Mouse (Mus musculus) myocyte (in vitro differentiated cells): ENCODE measurements at regions not wholly inside any gene's neighbourhood (a gene's known extent, or its start where the extent isn't known, plus 50 kb on each side); places are given as distances from the start of the nearest gene placed in this dataset.

Experiments
- H3K27me3 ChIP-seq: one replicate; pipeline ENCODE4 v1.6.1; 2011; ENCODE audit not compliant: control insufficient read depth, insufficient read depth, insufficient read length
- H3K36me3 ChIP-seq: one replicate; pipeline ENCODE4 v1.6.1; 2011; ENCODE audit not compliant: control insufficient read depth, insufficient read depth
- H3K4me2 ChIP-seq: one replicate; pipeline ENCODE4 v1.6.1; 2011; ENCODE audit warnings: low read depth, control low read depth
- H3K4me3 ChIP-seq: one replicate; pipeline ENCODE4 v1.5.1; 2011; ENCODE audit warnings: mild to moderate bottlenecking, control low read depth, moderate library complexity
- H3K79me2 ChIP-seq: one replicate; pipeline ENCODE4 v1.6.1; 2011; ENCODE audit not compliant: control insufficient read depth, insufficient read depth
- H3ac ChIP-seq: one replicate; pipeline ENCODE4 v1.6.1; 2011; ENCODE audit not compliant: control insufficient read depth, insufficient read length
- CEBPB ChIP-seq: IDR thresholded peaks from 2 replicates; pipeline ENCODE4 v1.6.1; 2011; ENCODE audit warnings: mild to moderate bottlenecking, moderate library complexity; ENCODE audit not compliant: poor library complexity, insufficient read depth, severe bottlenecking
- E2F4 ChIP-seq: IDR thresholded peaks from one replicate; pipeline ENCODE4 v1.6.1; 2011; ENCODE audit warnings: mild to moderate bottlenecking, control low read depth, moderate library complexity; ENCODE audit not compliant: insufficient read depth
- MAX ChIP-seq: IDR thresholded peaks from one replicate; pipeline ENCODE4 v1.6.1; 2011; ENCODE audit warnings: low read depth, mild to moderate bottlenecking, control low read depth
- MYOD1 ChIP-seq, 3 experiments: IDR thresholded peaks; one replicate each; pipeline ENCODE4 v1.6.1; 2011; ENCODE audit warnings: control low read depth in 2 of 3, low read depth in 2 of 3, mild to moderate bottlenecking in 2 of 3, moderate library complexity in 1 of 3; ENCODE audit not compliant: insufficient read length in 2 of 3, control insufficient read depth in 1 of 3
- MYOG ChIP-seq, 3 experiments: IDR thresholded peaks; one replicate each; pipeline ENCODE4 v1.6.1; 2011; ENCODE audit warnings: control low read depth in 2 of 3, low read depth in 2 of 3, mild to moderate bottlenecking in 2 of 3; ENCODE audit not compliant: insufficient read length in 2 of 3, control insufficient read depth in 1 of 3, insufficient read depth in 1 of 3
- POLR2A ChIP-seq: IDR thresholded peaks from one replicate; pipeline ENCODE4 v1.6.1; 2011; ENCODE audit warnings: low read depth, mild to moderate bottlenecking, control low read depth, moderate library complexity; ENCODE audit not compliant: insufficient read length
- POLR2AphosphoS2 ChIP-seq: IDR thresholded peaks from one replicate; pipeline ENCODE4 v1.6.1; 2011; ENCODE audit warnings: low read depth, control low read depth; ENCODE audit not compliant: insufficient read length
- REST ChIP-seq: IDR thresholded peaks from one replicate; pipeline ENCODE4 v1.6.1; 2011; ENCODE audit warnings: mild to moderate bottlenecking, control low read depth, moderate library complexity; ENCODE audit not compliant: insufficient read depth, insufficient read length
- SRF ChIP-seq: IDR thresholded peaks from one replicate; pipeline ENCODE4 v1.6.1; 2011; ENCODE audit warnings: low read depth; ENCODE audit not compliant: control insufficient read depth, insufficient read length
- TCF12 ChIP-seq: IDR thresholded peaks from one replicate; pipeline ENCODE4 v1.6.1; 2011; ENCODE audit warnings: mild to moderate bottlenecking, control low read depth; ENCODE audit not compliant: poor library complexity, insufficient read depth, severe bottlenecking
- TCF3 ChIP-seq: IDR thresholded peaks from one replicate; pipeline ENCODE4 v1.6.1; 2011; ENCODE audit warnings: low read depth, control low read depth; ENCODE audit not compliant: insufficient read length
- USF1 ChIP-seq: IDR thresholded peaks from one replicate; pipeline ENCODE4 v1.6.1; 2011; ENCODE audit warnings: low read depth, mild to moderate bottlenecking, control low read depth, moderate library complexity

DNA sequence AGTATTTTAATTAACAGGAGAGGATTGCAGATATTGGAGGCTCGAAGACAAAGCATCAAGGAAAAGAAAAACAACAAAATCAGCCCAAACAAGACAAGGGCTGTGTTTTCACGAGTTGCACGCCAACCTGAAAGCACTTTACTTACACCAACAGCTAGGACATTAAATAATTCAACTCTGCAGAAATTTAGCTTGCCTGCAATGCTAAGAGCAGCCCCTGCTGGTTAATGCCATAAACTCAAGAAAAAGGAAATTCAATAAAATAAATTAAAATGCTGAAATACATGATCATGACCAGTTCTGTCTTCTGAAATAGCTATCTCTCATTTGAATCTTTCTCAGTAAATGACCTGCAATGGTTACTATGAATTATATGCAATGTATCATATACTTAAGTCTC is 271.7 kb upstream of the Robo2 start:
- Histone ChIP-seq H3K4me2 (no peak overlapping the region), H3K79me2 (no peaks in the 10 kb centered on the region), H3K27me3 (no peaks in the 10 kb centered on the region), H3ac (no peak overlapping the region), H3K36me3 (no peaks in the 10 kb centered on the region), H3K4me3 (no peak overlapping the region)
- TF ChIP-seq REST (no peak), TCF3 (no peak), MYOG (IDR thresholded peaks at IDR 0.05; ENCODE audit: control insufficient read depth in 1 of 3, insufficient read depth in 1 of 3, insufficient read length in 2 of 3, low read depth in 2 of 3) (no peak), E2F4 (no peak), USF1 (no peak), TCF12 (no peak), POLR2AphosphoS2 (no peak), SRF (no peak), MYOD1 (IDR thresholded peaks at IDR 0.05; ENCODE audit: control insufficient read depth in 1 of 3, insufficient read length in 2 of 3, low read depth in 2 of 3) (no peak), POLR2A (no peak), MAX (no peak), CEBPB (no peak)

DNA sequence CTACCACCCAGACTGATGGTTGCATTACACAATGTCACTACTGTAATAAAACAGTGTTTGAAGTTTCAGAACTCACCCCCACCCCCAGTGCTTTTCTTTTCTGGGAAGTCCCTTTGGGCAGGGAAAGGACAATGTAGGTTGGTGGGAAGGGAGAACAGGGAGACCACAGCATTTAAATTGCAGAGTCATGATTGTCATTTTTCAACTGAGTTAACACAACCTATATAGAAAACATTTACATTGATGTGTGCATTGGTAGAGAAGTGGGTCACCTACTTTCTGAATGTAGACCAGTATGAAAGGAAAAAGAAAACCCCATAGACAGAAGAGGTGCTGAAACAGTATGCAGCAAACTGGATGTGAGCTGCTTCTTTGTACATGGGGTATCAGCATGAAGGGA is 264.0 kb upstream of the Robo2 start:
- Histone ChIP-seq H3K79me2 (no peaks in the 10 kb centered on the region), H3K36me3 (no peaks in the 10 kb centered on the region), H3K27me3 (no peaks in the 10 kb centered on the region), H3K4me3 (no peak overlapping the region), H3K4me2 (no peak overlapping the region), H3ac (no peak overlapping the region)
- no peak for TF ChIP-seq MYOG (IDR thresholded peaks at IDR 0.05; ENCODE audit: control insufficient read depth in 1 of 3, insufficient read depth in 1 of 3, insufficient read length in 2 of 3, low read depth in 2 of 3)
- TF ChIP-seq MAX: no peak

DNA sequence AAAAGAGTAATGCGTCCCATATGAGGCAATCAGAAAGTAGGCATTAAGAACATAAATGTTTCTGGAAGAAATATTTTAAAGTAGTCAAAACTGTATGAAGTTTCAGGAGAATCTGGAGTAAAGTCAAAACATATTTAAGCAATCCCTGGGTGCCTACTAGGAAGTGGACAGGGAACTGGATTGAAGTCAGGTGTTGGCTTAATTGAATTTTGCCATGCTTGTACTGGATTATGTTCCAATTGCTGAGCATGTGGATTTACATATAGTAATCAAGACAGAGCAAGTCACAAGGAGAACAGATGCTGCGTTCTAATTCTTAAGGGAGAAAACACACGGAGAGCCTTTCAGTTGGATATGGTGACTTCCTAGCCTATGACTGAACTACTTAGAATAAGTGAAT is 259.8 kb upstream of the Robo2 start:
- no peak overlapping the region for H3ac ChIP-seq
- no peaks in the 10 kb centered on the region for H3K36me3 ChIP-seq
- TF ChIP-seq MYOG (IDR thresholded peaks at IDR 0.05; ENCODE audit: control insufficient read depth in 1 of 3, insufficient read depth in 1 of 3, insufficient read length in 2 of 3, low read depth in 2 of 3): no peak
- TF ChIP-seq TCF12: no peak
- no peak for TF ChIP-seq MAX
- no peak for TF ChIP-seq MYOD1 (IDR thresholded peaks at IDR 0.05; ENCODE audit: control insufficient read depth in 1 of 3, insufficient read length in 2 of 3, low read depth in 2 of 3)
- no peak for TF ChIP-seq CEBPB
- no peak for TF ChIP-seq USF1
- no peak for TF ChIP-seq REST
- TF ChIP-seq TCF3: no peak
- TF ChIP-seq E2F4: no peak
- TF ChIP-seq POLR2A: no peak
- no peak for TF ChIP-seq POLR2AphosphoS2
- TF ChIP-seq SRF: no peak
- H3K27me3 ChIP-seq: no peaks in the 10 kb centered on the region
- H3K79me2 ChIP-seq: no peaks in the 10 kb centered on the region
- H3K4me2 ChIP-seq: no peak overlapping the region
- no peak overlapping the region for H3K4me3 ChIP-seq

DNA sequence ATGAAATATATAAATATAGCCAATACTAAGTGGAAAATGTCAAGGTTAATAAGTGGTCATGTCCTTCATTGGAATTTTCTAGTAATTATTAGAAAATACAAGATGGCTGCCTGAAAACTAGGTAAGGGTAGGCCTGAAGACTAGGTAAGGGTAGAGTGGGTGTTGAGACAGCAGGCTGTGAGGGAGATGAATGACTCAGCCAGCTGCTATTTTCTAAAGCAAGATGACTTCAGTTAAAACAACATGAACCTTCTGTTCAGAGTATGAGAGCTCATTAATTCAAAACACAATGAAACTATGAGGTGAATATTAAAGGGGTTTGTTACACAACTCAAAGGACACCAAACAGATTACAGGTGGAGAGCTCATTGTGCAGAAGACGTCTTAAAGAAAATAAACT is 252.7 kb upstream of the Robo2 start:
- no peak overlapping the region for H3ac ChIP-seq
- no peak overlapping the region for H3K4me2 ChIP-seq
- no peaks in the 10 kb centered on the region for H3K36me3 ChIP-seq
- no peaks in the 10 kb centered on the region for H3K27me3 ChIP-seq
- no peaks in the 10 kb centered on the region for H3K79me2 ChIP-seq
- TF ChIP-seq POLR2AphosphoS2 (no peak), MYOD1 (IDR thresholded peaks at IDR 0.05; ENCODE audit: control insufficient read depth in 1 of 3, insufficient read length in 2 of 3, low read depth in 2 of 3) (no peak), MAX (no peak), REST (no peak), E2F4 (no peak), TCF12 (no peak), TCF3 (no peak), SRF (no peak), MYOG (IDR thresholded peaks at IDR 0.05; ENCODE audit: control insufficient read depth in 1 of 3, insufficient read depth in 1 of 3, insufficient read length in 2 of 3, low read depth in 2 of 3) (no peak), USF1 (no peak), CEBPB (no peak), POLR2A (no peak)
- no peak overlapping the region for H3K4me3 ChIP-seq

DNA sequence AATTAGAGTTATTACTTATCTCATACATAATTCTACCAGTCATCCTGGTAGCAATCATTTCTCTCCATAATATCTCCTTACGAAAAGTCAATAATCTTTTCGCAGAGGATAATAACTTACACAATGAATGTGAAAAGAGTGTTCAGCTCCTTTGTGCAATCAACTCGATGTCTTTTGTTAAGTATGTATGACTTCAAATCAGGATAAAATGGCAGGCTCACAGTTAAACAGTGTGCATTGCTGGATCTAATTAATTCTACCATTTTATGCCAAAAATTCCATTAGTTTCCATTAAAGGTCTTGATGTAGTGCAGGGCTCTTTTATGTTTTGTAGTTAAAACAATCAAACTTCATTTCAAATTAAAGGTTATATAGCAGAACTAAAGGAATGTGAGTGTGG is 239.6 kb upstream of the Robo2 start:
- TF ChIP-seq TCF3: no peak
- no peak for TF ChIP-seq E2F4
- TF ChIP-seq MAX: no peak
- no peak for TF ChIP-seq CEBPB
- no peak for TF ChIP-seq POLR2AphosphoS2
- TF ChIP-seq REST: no peak
- no peak for TF ChIP-seq MYOG (IDR thresholded peaks at IDR 0.05; ENCODE audit: control insufficient read depth in 1 of 3, insufficient read depth in 1 of 3, insufficient read length in 2 of 3, low read depth in 2 of 3)
- no peak for TF ChIP-seq MYOD1 (IDR thresholded peaks at IDR 0.05; ENCODE audit: control insufficient read depth in 1 of 3, insufficient read length in 2 of 3, low read depth in 2 of 3)
- TF ChIP-seq SRF: no peak
- no peak for TF ChIP-seq TCF12
- no peak for TF ChIP-seq POLR2A
- no peak for TF ChIP-seq USF1
- Histone ChIP-seq H3K27me3 (no peaks in the 10 kb centered on the region), H3K36me3 (no peaks in the 10 kb centered on the region), H3K4me2 (no peak overlapping the region), H3ac (no peak overlapping the region), H3K4me3 (no peak overlapping the region), H3K79me2 (no peaks in the 10 kb centered on the region)
